10 mouse cellular contexts compared by ENCODE assay signal in the genomic region with DNA sequence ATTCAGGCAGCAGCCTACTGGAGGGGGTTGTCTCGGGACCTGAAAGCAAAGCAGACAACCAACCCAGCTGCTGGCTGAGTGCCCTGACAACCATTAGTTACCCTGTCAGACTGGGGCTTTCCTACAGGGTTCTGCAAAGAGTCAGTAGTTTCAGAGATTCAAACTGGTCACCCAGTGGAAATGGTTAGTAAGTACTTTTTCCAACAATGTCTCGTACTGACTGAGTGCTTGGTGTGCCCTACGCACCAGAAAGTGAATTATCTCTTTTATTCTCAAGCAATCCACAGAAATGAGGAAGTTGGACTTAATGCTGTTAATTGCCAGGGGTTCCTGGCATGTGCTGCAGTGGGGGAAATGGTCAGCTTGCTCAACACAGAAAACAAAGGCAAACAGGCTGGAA. TPM values are rescaled to one million over a fixed set of nuclear protein-coding genes. Genes with fewer than 3 reads are reported as not detected.
DNase-seq lines count a peak whose midpoint lies in the region; ATAC-seq and TF ChIP-seq lines count a peak whose summit lies in the region.
"Had no signal": no experiment of that assay in that cellular context is flagged by ENCODE, and none has a peak within 500 bp of the region (broad histone marks: within the 10 kb centered on the region; RNA-seq: fewer than 3 reads in every experiment).

No protein-coding gene starts in this region.

- peak; percentile 46; the same call in 1 of the 2 replicates for ATAC-seq in hindbrain, postnatal 0 days
- no peak for ATAC-seq in hindbrain, embryonic 12.5 days (ENCODE audit: low FRiP score)
- ATAC-seq: forebrain, embryonic 13.5 days had no signal

- peak; percentile 75 for DNase-seq in hindbrain, postnatal 0 days (ENCODE audit: low spot score)
- DNase-seq in urinary bladder, postnatal 14 days (ENCODE audit: low spot score), result peak; percentile 33
- no peak for DNase-seq in urinary bladder, postnatal 25 days (ENCODE audit: low spot score)
- peak; percentile 59 to 60 for DNase-seq in kidney, postnatal 25 days
- no peak for DNase-seq in layer of hippocampus, postnatal 25 days (ENCODE audit: extremely low spot score in 1 of 2, low spot score in 1 of 2)
- DNase-seq in c-Kit-positive CD71-positive TER-119-positive erythroid progenitor cells, embryonic 14.5 days (ENCODE audit: low spot score), result no peak
- no peak for DNase-seq in urinary bladder, adult 2 months (ENCODE audit: low spot score)

- TF ChIP-seq CTCF in hindbrain, postnatal 0 days (IDR thresholded peaks at IDR 0.05; ENCODE audit: low read depth), result no peak

- H3K9me3 ChIP-seq in hindbrain, postnatal 0 days (ENCODE audit: low read length), result no peaks in the 10 kb centered on the region
- no peaks in the 10 kb centered on the region for H3K9me3 ChIP-seq in hindbrain, embryonic 12.5 days (replicated peaks)
- H3K9me3 ChIP-seq: forebrain, embryonic 13.5 days; limb, embryonic 15.5 days had no signal

- no peak overlapping the region for H3K4me2 ChIP-seq in hindbrain, postnatal 0 days (ENCODE audit: low read depth, low read length)
- H3K4me2 ChIP-seq in hindbrain, embryonic 12.5 days (replicated peaks), result no peak overlapping the region
- H3K4me2 ChIP-seq: forebrain, embryonic 13.5 days; limb, embryonic 15.5 days had no signal

- H3K9ac ChIP-seq in hindbrain, postnatal 0 days (replicated peaks; ENCODE audit: low read length), result no peak overlapping the region
- H3K9ac ChIP-seq in hindbrain, embryonic 12.5 days, result no peak overlapping the region
- H3K9ac ChIP-seq: forebrain, embryonic 13.5 days; limb, embryonic 15.5 days had no signal

- H3K27me3 ChIP-seq in hindbrain, postnatal 0 days (ENCODE audit: insufficient read depth, low read length), result no peaks in the 10 kb centered on the region
- no peaks in the 10 kb centered on the region for H3K27me3 ChIP-seq in hindbrain, embryonic 12.5 days
- H3K27me3 ChIP-seq: forebrain, embryonic 13.5 days; limb, embryonic 15.5 days had no signal

- H3K4me1 ChIP-seq in hindbrain, postnatal 0 days (ENCODE audit: insufficient read depth, low read length), result no peaks in the 10 kb centered on the region
- H3K4me1 ChIP-seq in hindbrain, embryonic 12.5 days, result peaks cover 7% of the 10 kb centered on the region

- WGBS in hindbrain, postnatal 0 days, result 35% methylated on average over 3 of the region's 3 CpGs
- WGBS in hindbrain, embryonic 12.5 days, result 58% methylated on average over 3 of the region's 3 CpGs

- H3K4me3 ChIP-seq in hindbrain, postnatal 0 days (ENCODE audit: low read length), result no peak overlapping the region
- no peak overlapping the region for H3K4me3 ChIP-seq in hindbrain, embryonic 12.5 days
- H3K4me3 ChIP-seq: forebrain, embryonic 13.5 days; limb, embryonic 15.5 days had no signal

- H3K36me3 ChIP-seq in hindbrain, postnatal 0 days (ENCODE audit: insufficient read depth, low read length), result no peaks in the 10 kb centered on the region
- no peaks in the 10 kb centered on the region for H3K36me3 ChIP-seq in hindbrain, embryonic 12.5 days
- H3K36me3 ChIP-seq: limb, embryonic 15.5 days had no signal

- H3K27ac ChIP-seq in hindbrain, postnatal 0 days, result no peak overlapping the region
- H3K27ac ChIP-seq in hindbrain, embryonic 12.5 days, result no peak overlapping the region
- H3K27ac ChIP-seq: forebrain, embryonic 13.5 days; limb, embryonic 15.5 days had no signal

RNA-seq across cellular contexts. Expression of gene Stxbp3, which starts 10.2 kb away (rescaled TPM):
- total RNA-seq in hindbrain, postnatal 0 days (2014; rRNA removed), result 7.6 and 34.3 TPM in 2 replicates
- 13.4 and 17.1 TPM in 2 replicates for polyA plus RNA-seq in hindbrain, postnatal 0 days (2015; fragmentation: Nextera tagmentation; extraction: Ambion mirVana)
- 23.2 and 25.1 TPM in 2 replicates for polyA plus RNA-seq in hindbrain, embryonic 12.5 days (2016; fragmentation: Nextera tagmentation; extraction: Ambion mirVana)
- total RNA-seq in layer of hippocampus, postnatal 25 days (2021), result 10 to 100 TPM; 24.3 to 26.4 TPM
- polyA plus RNA-seq in urinary bladder, adult 2 months (2012; rRNA removed), result 43.3 and 49.4 TPM in 2 replicates

RNA-seq across cellular contexts. Expression of gene Fndc7, which starts 39.3 kb away (rescaled TPM):
- 0.14 and 0.16 TPM in 2 replicates for total RNA-seq in hindbrain, postnatal 0 days (2014; rRNA removed)
- polyA plus RNA-seq in hindbrain, postnatal 0 days (2015; fragmentation: Nextera tagmentation; extraction: Ambion mirVana), result 0.06 TPM in 1 of 2 replicates, not detected in the other
- 0.12 and 0.22 TPM in 2 replicates for polyA plus RNA-seq in hindbrain, embryonic 12.5 days (2016; fragmentation: Nextera tagmentation; extraction: Ambion mirVana)
- under 1 TPM in 1 of 2 experiments, not detected in 1; 0.23 TPM for total RNA-seq in layer of hippocampus, postnatal 25 days (2021)
- polyA plus RNA-seq in urinary bladder, adult 2 months (2012; rRNA removed), result 0.24 and 0.29 TPM in 2 replicates
- polyA plus RNA-seq: forebrain, embryonic 13.5 days had no signal

Comparison
In these comparisons a context has a peak if more than half of its experiments do, and no peak if none do; other contexts are left out.
1. DNase-seq: peak in hindbrain, postnatal 0 days (single experiment), urinary bladder, postnatal 14 days (single experiment) and kidney, postnatal 25 days (2 of 2); none in urinary bladder, postnatal 25 days (single experiment), layer of hippocampus, postnatal 25 days (0 of 2), c-Kit-positive CD71-positive TER-119-positive erythroid progenitor cells, embryonic 14.5 days (single experiment) and urinary bladder, adult 2 months (single experiment).